Mouse (Mus musculus): ENCODE measurements around the gene En1.

En1 gene

GRCm38 (mm10) chr1:120596319-120596718 is 5.9 kb upstream of the En1 start:
- Histone ChIP-seq H3K36me3 (ENCODE audit: control insufficient read depth, insufficient read depth, low read length, poor library complexity, severe bottlenecking) (no peaks in the 10 kb centered on the region), H3K27me3 (ENCODE audit: control insufficient read depth, insufficient read depth, low read length, poor library complexity, severe bottlenecking) (no peaks in the 10 kb centered on the region)
- DNase-seq (ENCODE audit: low read depth, low spot score) = no peak

GRCm38 (mm10) chr1:120596784-120597183 is 5.4 kb upstream of the En1 start:
- Histone ChIP-seq H3K36me3 (ENCODE audit: control insufficient read depth, insufficient read depth, low read length, poor library complexity, severe bottlenecking) (no peaks in the 10 kb centered on the region), H3K27me3 (ENCODE audit: control insufficient read depth, insufficient read depth, low read length, poor library complexity, severe bottlenecking) (no peaks in the 10 kb centered on the region)
- DNase-seq (ENCODE audit: low read depth, low spot score) = no peak

- Histone ChIP-seq H3K36me3 (ENCODE audit: control insufficient read depth, insufficient read depth, low read length, poor library complexity, severe bottlenecking) (no peaks in the 10 kb centered on the region), H3K27me3 (ENCODE audit: control insufficient read depth, insufficient read depth, low read length, poor library complexity, severe bottlenecking) (no peaks in the 10 kb centered on the region)
- no peak for DNase-seq (ENCODE audit: low read depth, low spot score)
Measured at GRCm38 (mm10) chr1:120597271-120597670, 4.9 kb upstream of the En1 start.

GRCm38 (mm10) chr1:120598196-120598940 is 3.9 kb upstream of the En1 start:
- DNase-seq (ENCODE audit: low read depth, low spot score) = no peak
- no peaks in the 10 kb centered on the region for H3K27me3 ChIP-seq (ENCODE audit: control insufficient read depth, insufficient read depth, low read length, poor library complexity, severe bottlenecking)

GRCm38 (mm10) chr1:120599321-120600148 is 2.7 kb upstream of the En1 start:
- peaks cover 2% of the 10 kb centered on the region; the same call in 1 of the 2 replicates for H3K27me3 ChIP-seq (ENCODE audit: control insufficient read depth, insufficient read depth, low read length, poor library complexity, severe bottlenecking)
- no peak for DNase-seq (ENCODE audit: low read depth, low spot score)
- H3K36me3 ChIP-seq (ENCODE audit: control insufficient read depth, insufficient read depth, low read length, poor library complexity, severe bottlenecking) = no peaks in the 10 kb centered on the region

More at GRCm38 (mm10) chr1:120598196-120598940, 3.9 kb upstream of the En1 start:
- H3K36me3 ChIP-seq (ENCODE audit: control insufficient read depth, insufficient read depth, low read length, poor library complexity, severe bottlenecking) = no peaks in the 10 kb centered on the region

- DNase-seq (ENCODE audit: low read depth, low spot score) = no peak
- no peaks in the 10 kb centered on the region for H3K36me3 ChIP-seq (ENCODE audit: control insufficient read depth, insufficient read depth, low read length, poor library complexity, severe bottlenecking)
- peaks cover 2% of the 10 kb centered on the region; the same call in 1 of the 2 replicates for H3K27me3 ChIP-seq (ENCODE audit: control insufficient read depth, insufficient read depth, low read length, poor library complexity, severe bottlenecking)
Measured at GRCm38 (mm10) chr1:120600149-120600445, 2.1 kb upstream of the En1 start.

- DNase-seq (ENCODE audit: low read depth, low spot score) = no peak
- peaks cover 2% of the 10 kb centered on the region; the same call in 1 of the 2 replicates for H3K27me3 ChIP-seq (ENCODE audit: control insufficient read depth, insufficient read depth, low read length, poor library complexity, severe bottlenecking)
- no peaks in the 10 kb centered on the region for H3K36me3 ChIP-seq (ENCODE audit: control insufficient read depth, insufficient read depth, low read length, poor library complexity, severe bottlenecking)
Measured at GRCm38 (mm10) chr1:120600516-120601252, 1.5 kb upstream of the En1 start.

- peaks cover 2% of the 10 kb centered on the region; the same call in 1 of the 2 replicates for H3K27me3 ChIP-seq (ENCODE audit: control insufficient read depth, insufficient read depth, low read length, poor library complexity, severe bottlenecking)
- no peak for DNase-seq (ENCODE audit: low read depth, low spot score)
- no peaks in the 10 kb centered on the region for H3K36me3 ChIP-seq (ENCODE audit: control insufficient read depth, insufficient read depth, low read length, poor library complexity, severe bottlenecking)
Measured at GRCm38 (mm10) chr1:120601253-120601836, 873 bp upstream of the En1 start.

- H3K36me3 ChIP-seq (ENCODE audit: control insufficient read depth, insufficient read depth, low read length, poor library complexity, severe bottlenecking) = no peaks in the 10 kb centered on the region
- DNase-seq (ENCODE audit: low read depth, low spot score) = no peak
- H3K27me3 ChIP-seq (ENCODE audit: control insufficient read depth, insufficient read depth, low read length, poor library complexity, severe bottlenecking) = peaks cover 2% of the 10 kb centered on the region; the same call in 1 of the 2 replicates
Measured at GRCm38 (mm10) chr1:120602876-120603655, 848 bp downstream of the En1 start.

- DNase-seq (ENCODE audit: low read depth, low spot score) = no peak
- H3K27me3 ChIP-seq (ENCODE audit: control insufficient read depth, insufficient read depth, low read length, poor library complexity, severe bottlenecking) = peaks cover 2% of the 10 kb centered on the region; the same call in 1 of the 2 replicates
- no peaks in the 10 kb centered on the region for H3K36me3 ChIP-seq (ENCODE audit: control insufficient read depth, insufficient read depth, low read length, poor library complexity, severe bottlenecking)
Measured at GRCm38 (mm10) chr1:120603656-120604051, 1.4 kb downstream of the En1 start.

- no peak for DNase-seq (ENCODE audit: low read depth, low spot score)
- H3K36me3 ChIP-seq (ENCODE audit: control insufficient read depth, insufficient read depth, low read length, poor library complexity, severe bottlenecking) = no peaks in the 10 kb centered on the region
- peaks cover 2% of the 10 kb centered on the region for H3K27me3 ChIP-seq (ENCODE audit: control insufficient read depth, insufficient read depth, low read length, poor library complexity, severe bottlenecking)
Measured at GRCm38 (mm10) chr1:120604431-120605142, 2.4 kb downstream of the En1 start.

- DNase-seq (ENCODE audit: low read depth, low spot score) = no peak
- Histone ChIP-seq H3K27me3 (ENCODE audit: control insufficient read depth, insufficient read depth, low read length, poor library complexity, severe bottlenecking) (peaks cover 2% of the 10 kb centered on the region), H3K36me3 (ENCODE audit: control insufficient read depth, insufficient read depth, low read length, poor library complexity, severe bottlenecking) (no peaks in the 10 kb centered on the region)
Measured at GRCm38 (mm10) chr1:120605143-120605435, 2.9 kb downstream of the En1 start.

GRCm38 (mm10) chr1:120605521-120606310 is 3.5 kb downstream of the En1 start:
- Histone ChIP-seq H3K27me3 (ENCODE audit: control insufficient read depth, insufficient read depth, low read length, poor library complexity, severe bottlenecking) (peaks cover 2% of the 10 kb centered on the region), H3K36me3 (ENCODE audit: control insufficient read depth, insufficient read depth, low read length, poor library complexity, severe bottlenecking) (no peaks in the 10 kb centered on the region)
- no peak for DNase-seq (ENCODE audit: low read depth, low spot score)
